Mouse (Mus musculus) Patski (cell line): ENCODE measurements around the gene Clec16a. TPM values are rescaled to one million over a fixed set of nuclear protein-coding genes. Genes with fewer than 3 reads are reported as not detected.

Experiments used
- ATAC-seq: fragments of 100-300 bp; one replicate; pipeline ENCODE4 v1.8.0; 2021
- CTCF ChIA-PET: fragments of 350-600 bp; sonication (Branson Sonifier 250); formaldehyde crosslinking; loops from one replicate; lab custom pipeline; 2022; ENCODE audit warnings: inconsistent platforms; lab: Charles Lee
- POLR2A ChIA-PET: fragments of 350-600 bp; sonication (Branson Sonifier 250); formaldehyde crosslinking; loops from one replicate; lab custom pipeline; 2022; ENCODE audit warnings: antibody characterized with exemption, inconsistent platforms; lab: Charles Lee
- DNase-seq: peaks from one replicate; pipeline ENCODE4 v3.0.0-alpha.2; 2011; ENCODE audit warnings: low read depth, low spot score
- H3K27me3 ChIP-seq: fragments of 371-371 bp; one replicate; pipeline ENCODE4 v1.5.1; 2021
- CTCF ChIP-seq: fragments of 100-300 bp; IDR thresholded peaks from one replicate; pipeline ENCODE4 v1.5.1; 2021
- in situ Hi-C: fragments of 300-500 bp; cut with MboI; formaldehyde crosslinking; loops from 3 replicates; pipeline ENCODE4 v1.11.1; 2018; ENCODE audit warnings: low pct_unique_long_range_greater_than_20kb, mixed read lengths
- polyA plus RNA-seq: library from polyadenylated mRNA; unstranded; gene quantifications from one replicate; pipeline ENCODE4 v1.2.3, GENCODE M21; 2021

Gene Clec16a
- polyA plus RNA-seq, 1 experiment from 2014 or later: 21.3 TPM

DNA sequence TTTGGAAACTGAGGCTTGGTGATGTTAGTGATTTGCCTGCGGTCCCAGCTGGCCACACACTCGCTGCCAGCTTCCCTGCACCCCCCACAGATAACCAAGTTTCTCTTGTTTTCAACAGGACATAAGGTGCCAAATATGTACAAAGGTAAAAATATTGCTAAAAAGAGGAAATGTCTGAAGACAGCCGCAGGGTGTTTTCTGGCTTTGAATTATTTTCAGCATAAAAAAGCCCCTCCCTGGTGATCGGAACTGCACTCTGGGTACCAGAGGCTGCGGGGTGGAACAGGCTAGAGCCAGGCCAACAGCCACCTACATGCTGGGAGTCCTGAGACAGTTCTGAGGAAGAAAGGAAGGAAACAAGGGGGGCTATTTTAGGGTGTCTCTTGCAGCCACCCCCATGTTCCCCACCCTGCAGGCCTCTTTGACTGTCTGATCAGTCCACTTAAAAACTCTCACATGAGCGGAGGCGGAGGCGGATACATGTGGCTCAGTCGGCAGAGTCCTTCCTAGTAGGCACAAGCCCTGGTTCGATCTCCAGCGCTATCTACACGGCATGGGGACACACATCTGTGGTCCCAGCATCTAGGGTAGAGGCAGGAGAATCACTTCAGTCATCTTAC is 29.1 kb upstream of the Clec16a start:
- DNase-seq (no peak), ATAC-seq (no peak)
- no peaks in the 10 kb centered on the region for H3K27me3 ChIP-seq
- in situ Hi-C loops: loop anchor here (5.0 to 10.0 kb wide), 3 partner anchors 99 to 431 kb away; no protein-coding TSS in a partner anchor
- ChIA-PET CTCF (no interaction called here), POLR2A (no interaction called here)
- no peak for TF ChIP-seq CTCF

- H3K27me3 ChIP-seq: no peaks in the 10 kb centered on the region
- DNase-seq (no peak), ATAC-seq (no peak)
- ChIA-PET CTCF (no interaction called here), POLR2A (no interaction called here)
- TF ChIP-seq CTCF: no peak
- in situ Hi-C loops: loop anchor here (5.0 to 10.0 kb wide), 3 partner anchors 101 to 433 kb away; no protein-coding TSS in a partner anchor
These were observed 27.1 kb upstream of the Clec16a start for GRCm38 (mm10) chr16:10518030-10518429.

- ChIA-PET CTCF (interaction anchor here (0.8 to 2.8 kb wide), 4 partner anchors 10 to 122 kb away, joined by 3 to 10 read pairs (median 4); no protein-coding TSS in a partner anchor), POLR2A (no interaction called here)
- peak; percentile 29 for ATAC-seq
- peak; percentile 82 for TF ChIP-seq CTCF
- in situ Hi-C loops: no loop called here
- no peaks in the 10 kb centered on the region for H3K27me3 ChIP-seq
- DNase-seq: peak; percentile 39
These were observed 24.1 kb upstream of the Clec16a start for GRCm38 (mm10) chr16:10520908-10521614.

DNA sequence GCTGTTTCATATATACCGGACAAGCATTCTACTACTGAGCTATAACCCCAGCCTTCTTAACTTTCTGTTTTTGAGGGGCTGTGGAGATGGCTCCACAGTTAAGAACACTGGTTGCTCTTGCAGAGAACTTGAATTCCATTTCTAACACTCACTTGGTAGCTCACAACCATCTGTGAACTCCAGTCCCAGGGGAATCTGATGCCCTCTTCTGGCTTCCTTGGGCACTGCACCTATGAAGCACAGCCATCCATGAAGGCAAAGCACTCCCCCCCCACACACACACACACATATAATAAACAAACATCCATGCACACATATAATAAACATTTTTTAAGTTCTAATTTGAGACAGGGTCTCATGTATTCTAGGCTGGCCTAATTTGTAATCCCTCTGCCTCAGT is 22.3 kb upstream of the Clec16a start:
- H3K27me3 ChIP-seq: no peaks in the 10 kb centered on the region
- ChIA-PET CTCF (interaction anchor here (0.6 to 2.8 kb wide), 12 partner anchors 9 to 247 kb away, joined by 3 to 10 read pairs (median 4); partner anchors contain the start of gene Tekt5), POLR2A (no interaction called here)
- ATAC-seq (no peak), DNase-seq (no peak)
- peak; percentile 80 for TF ChIP-seq CTCF
- in situ Hi-C loops: no loop called here

- POLR2A ChIA-PET: no interaction called here
- CTCF ChIA-PET: interaction anchor here (1.3 to 1.9 kb wide), 4 partner anchors 106 to 247 kb away, joined by 3 to 6 read pairs (median 4); partner anchors contain the start of gene Tekt5
- TF ChIP-seq CTCF: no peak
- ATAC-seq (no peak), DNase-seq (no peak)
- in situ Hi-C loops: no loop called here
- H3K27me3 ChIP-seq: no peaks in the 10 kb centered on the region
These were observed 21.5 kb upstream of the Clec16a start for GRCm38 (mm10) chr16:10523650-10524049.

GRCm38 (mm10) chr16:10524866-10525609 is 20.1 kb upstream of the Clec16a start:
- H3K27me3 ChIP-seq: no peaks in the 10 kb centered on the region
- CTCF ChIA-PET: interaction anchor here (0.7 kb wide), 1 partner anchor 248 kb away, joined by 3 read pairs; no protein-coding TSS in a partner anchor

DNA sequence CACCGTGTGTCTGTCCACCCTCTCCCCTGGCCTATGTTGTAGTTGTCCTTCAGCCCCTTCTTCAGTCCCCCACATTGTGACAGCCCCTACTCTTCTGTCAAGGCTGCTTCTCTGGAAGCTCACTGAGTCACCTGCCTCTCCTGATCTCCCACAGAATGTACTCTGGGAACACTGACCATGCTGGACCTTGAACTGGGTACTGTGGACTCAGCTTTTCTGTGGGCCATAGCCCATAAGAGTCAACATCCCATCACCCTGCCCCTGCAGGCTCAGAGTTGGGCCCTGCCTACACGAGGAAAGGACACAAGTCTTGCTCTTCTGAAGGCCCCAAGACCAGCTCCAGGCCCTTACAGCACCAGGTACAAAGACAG is 19.5 kb upstream of the Clec16a start:
- no peak for TF ChIP-seq CTCF
- DNase-seq (no peak), ATAC-seq (no peak)
- ChIA-PET POLR2A (interaction anchor here (1.1 kb wide), 1 partner anchor 17 kb away, joined by 3 read pairs; the partner anchor contains the start of gene Dexi), CTCF (interaction anchor here (0.7 kb wide), 1 partner anchor 249 kb away, joined by 3 read pairs; no protein-coding TSS in a partner anchor)
- H3K27me3 ChIP-seq: no peaks in the 10 kb centered on the region
- in situ Hi-C loops: no loop called here

More at GRCm38 (mm10) chr16:10524866-10525609, 20.1 kb upstream of the Clec16a start:
- TF ChIP-seq CTCF: no peak
- in situ Hi-C loops: no loop called here
- ATAC-seq (no peak), DNase-seq (no peak)
- POLR2A ChIA-PET: no interaction called here

DNA sequence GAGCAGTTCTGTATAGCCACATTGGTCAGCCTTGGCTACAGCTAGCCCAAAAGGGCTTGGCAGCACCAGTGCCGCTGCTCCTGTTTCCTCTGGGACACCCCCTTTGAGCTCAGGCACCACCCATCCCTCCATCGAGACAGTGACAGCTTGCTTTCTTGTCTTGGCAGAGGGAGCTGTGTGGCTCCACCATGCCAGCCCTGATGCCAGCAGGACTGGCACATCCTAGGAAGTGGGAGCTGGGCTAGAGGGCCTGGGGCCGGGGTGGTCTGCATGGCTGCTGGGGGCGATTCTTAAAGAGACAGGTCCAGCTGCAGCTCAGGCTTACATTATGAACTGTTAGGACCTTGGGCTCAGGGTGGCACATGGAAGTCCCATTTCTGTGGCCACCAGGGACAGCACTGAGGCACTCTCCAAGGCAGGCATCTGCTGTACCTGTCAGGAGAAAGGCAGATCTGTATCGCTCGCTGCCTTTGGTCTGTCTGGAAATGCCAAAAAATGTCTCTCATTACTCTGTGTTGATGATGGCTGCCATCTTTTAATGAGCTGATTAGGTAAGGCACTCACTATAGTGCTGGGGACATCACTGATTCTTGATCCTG is 18.0 kb upstream of the Clec16a start:
- in situ Hi-C loops: no loop called here
- CTCF ChIA-PET: interaction anchor here (1.0 kb wide), 2 partner anchors 14 to 231 kb away, joined by 3 to 4 read pairs; no protein-coding TSS in a partner anchor
- H3K27me3 ChIP-seq: no peaks in the 10 kb centered on the region
- no peak for TF ChIP-seq CTCF
- DNase-seq (no peak), ATAC-seq (no peak)
- POLR2A ChIA-PET: interaction anchor here (0.6 to 1.6 kb wide), 3 partner anchors 10 to 314 kb away, joined by 3 to 4 read pairs (median 3); no protein-coding TSS in a partner anchor

DNA sequence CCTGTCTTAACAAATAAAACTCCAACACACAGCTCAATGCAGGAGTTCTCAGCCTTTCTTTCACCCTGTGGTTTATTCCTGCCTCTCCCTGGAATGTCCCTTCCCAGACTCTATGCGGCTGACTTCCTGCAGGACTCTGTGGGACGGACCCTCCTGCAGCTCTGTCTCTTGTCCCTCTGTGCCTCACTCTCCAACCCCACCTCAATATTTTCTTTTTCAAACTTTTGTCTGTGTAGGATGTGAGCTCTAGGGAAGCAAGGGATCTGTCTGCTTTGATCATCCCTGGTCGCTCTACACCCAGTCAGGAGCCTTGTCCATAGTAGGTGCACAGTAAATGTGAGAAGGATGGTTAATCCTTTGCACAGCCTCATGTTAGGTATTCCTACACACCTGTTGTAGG is 16.8 kb upstream of the Clec16a start:
- H3K27me3 ChIP-seq: no peaks in the 10 kb centered on the region
- in situ Hi-C loops: no loop called here
- ChIA-PET CTCF (no interaction called here), POLR2A (interaction anchor here (1.6 kb wide), 1 partner anchor 9 kb away, joined by 4 read pairs; no protein-coding TSS in a partner anchor)
- DNase-seq: no peak
- no peak for TF ChIP-seq CTCF
- no peak for ATAC-seq

GRCm38 (mm10) chr16:10530179-10530578 is 15.0 kb upstream of the Clec16a start:
- in situ Hi-C loops: no loop called here
- no peak for ATAC-seq
- TF ChIP-seq CTCF: no peak

More at GRCm38 (mm10) chr16:10530179-10530578, 15.0 kb upstream of the Clec16a start:
- ChIA-PET POLR2A (no interaction called here), CTCF (no interaction called here)
- no peaks in the 10 kb centered on the region for H3K27me3 ChIP-seq
- no peak for DNase-seq
